Mouse (Mus musculus) retina, postnatal 1 day (tissue): ENCODE data around the gene Aga.
"Not testable (repeated sequence)": the region's sequence is repeated elsewhere in the genome, so short reads cannot be mapped to it uniquely, and the experiment has no call there.

Experiments
- DNase-seq: peaks from one replicate; pipeline ENCODE4 v3.0.0-alpha.2; 2012

Aga gene

DNA sequence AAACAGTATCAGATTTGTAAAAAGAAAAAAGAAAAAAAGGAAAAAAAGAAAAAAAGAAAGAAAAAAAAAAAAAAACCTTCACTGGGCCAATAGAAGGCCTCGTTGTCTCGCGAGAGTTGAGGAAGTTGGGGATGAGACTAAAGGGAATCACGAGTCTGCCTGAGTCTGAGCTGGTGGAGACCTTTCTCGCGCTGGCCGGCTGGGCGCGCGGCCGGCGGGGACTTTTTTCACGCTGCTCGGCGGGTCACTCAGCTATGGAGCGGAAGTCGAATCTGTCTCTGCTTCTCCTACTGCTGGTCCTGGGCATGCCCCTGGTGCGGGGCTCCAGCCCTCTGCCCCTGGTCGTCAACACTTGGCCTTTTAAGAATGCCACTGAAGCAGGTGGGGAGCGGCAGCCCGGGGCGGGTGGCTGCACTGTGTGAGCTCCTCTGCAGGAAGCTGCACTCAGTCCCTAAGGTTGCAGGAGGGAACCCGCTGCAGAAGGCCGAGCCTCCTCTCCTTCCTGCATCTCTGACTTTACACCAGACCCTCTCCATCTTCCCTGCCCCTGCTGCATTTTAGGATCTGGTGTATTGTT is at the start of gene Aga:
TSS of gene Aga (plus strand) at position 177 of the 577 bp plus-strand sequence.
- peak; percentile 96 for DNase-seq

DNA sequence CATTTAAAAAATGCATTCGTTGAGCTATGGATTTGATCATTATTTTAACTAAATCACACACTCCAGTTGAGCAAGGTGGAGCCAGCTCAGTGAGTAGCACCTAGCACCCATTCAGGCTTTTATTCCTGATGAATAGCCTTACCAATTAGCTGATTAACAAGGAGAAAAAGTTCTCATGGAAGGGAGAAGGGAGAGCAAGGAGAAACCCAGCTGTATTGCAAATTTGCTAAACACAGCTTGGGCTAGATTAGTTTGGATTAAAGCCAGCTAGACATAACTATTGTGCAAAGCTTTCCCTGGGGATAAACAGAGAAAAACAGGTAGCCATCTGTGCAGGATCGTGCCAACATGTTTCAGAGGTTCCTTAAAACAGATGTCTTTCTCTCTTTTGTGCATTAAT is 22.5 kb upstream of the Aga start:
- peak; percentile 1 for DNase-seq

GRCm38 (mm10) chr8:53496216-53496615 is 15.3 kb upstream of the Aga start:
- DNase-seq = no peak

DNA sequence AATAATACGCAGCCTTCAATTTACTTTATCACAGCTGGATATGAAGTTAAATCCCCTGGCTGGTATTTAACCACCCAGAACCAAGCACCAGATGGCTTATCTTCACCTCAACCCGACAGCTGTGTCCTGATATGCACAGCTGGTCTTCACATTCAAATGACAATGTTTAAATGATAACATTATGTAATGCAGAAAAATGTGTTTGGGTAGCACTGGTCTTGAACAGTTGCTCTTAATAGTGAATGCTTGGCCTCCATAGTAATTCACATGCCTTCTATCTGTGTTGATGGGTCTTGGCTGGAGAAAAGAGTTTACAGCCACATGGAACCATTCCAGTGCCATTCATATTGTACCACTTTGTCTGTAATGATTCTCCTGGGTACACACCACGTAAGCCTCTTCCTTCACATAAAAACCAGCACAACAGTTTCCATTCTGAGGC is 14.6 kb upstream of the Aga start:
- DNase-seq = no peak

GRCm38 (mm10) chr8:53538049-53538448 is 26.5 kb downstream of the Aga start:
- DNase-seq = not testable (repeated sequence)

DNA sequence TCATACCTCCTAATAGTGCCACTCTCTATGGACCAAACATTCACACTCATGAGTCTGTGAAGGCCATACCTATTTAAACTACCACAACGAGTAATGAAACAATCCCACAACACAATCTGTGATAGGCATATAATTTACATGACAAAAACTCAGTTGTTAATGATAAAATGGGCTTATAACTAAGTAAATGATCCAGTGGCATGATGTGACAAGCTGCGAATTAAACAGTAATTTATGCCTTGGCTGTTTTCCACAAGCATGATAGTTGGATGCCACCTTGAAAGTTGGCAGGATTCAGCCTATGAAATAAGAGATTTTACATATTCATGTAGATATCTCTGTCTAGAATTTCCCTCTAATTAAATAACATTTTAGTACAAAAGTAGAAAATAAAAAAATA is 28.1 kb downstream of the Aga start:
- DNase-seq = no peak

DNA sequence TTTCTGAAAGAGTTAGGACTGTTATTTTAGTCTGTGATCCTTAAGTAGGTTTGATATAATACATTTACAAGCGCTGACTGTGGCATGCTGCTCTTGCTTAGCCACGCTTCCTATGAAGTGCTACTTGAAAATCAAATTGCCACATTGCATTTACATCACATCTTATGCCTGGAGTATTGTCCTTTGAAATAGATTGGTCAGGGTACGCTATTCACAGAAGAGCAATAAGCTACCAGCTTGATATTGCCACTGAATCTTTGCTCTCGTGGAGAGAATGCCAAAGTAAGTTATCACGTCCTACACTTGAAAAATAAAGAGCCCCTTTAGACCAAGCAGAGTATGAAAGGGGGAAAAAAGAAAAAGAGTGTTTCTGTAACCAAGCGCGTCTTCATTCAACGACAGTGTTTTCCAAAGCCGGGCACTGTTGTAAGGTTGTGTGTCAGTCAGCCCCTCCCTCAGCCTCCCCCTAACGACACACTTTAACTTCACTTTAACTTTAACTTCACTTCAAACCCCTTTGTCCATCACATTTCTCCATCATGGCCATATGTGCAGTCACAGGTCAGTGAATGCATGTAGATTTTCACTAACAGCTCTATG is 51.0 kb downstream of the Aga start:
- DNase-seq = peak; percentile 23

GRCm38 (mm10) chr8:53566223-53566622 is 54.7 kb downstream of the Aga start:
- no peak for DNase-seq
